Mouse (Mus musculus) right cerebral cortex, postnatal 4 days (tissue): ENCODE measurements around the gene Scai.

Experiments used
- DNase-seq: peaks from one replicate; pipeline ENCODE4 v3.0.0-alpha.2; 2022

The Scai gene

GRCm38 (mm10) chr2:39190561-39191056, at the start of gene Scai:
Gene Scai, minus strand, starts transcription at chr2:39190734.
- DNase-seq, result peak; percentile 94

DNA sequence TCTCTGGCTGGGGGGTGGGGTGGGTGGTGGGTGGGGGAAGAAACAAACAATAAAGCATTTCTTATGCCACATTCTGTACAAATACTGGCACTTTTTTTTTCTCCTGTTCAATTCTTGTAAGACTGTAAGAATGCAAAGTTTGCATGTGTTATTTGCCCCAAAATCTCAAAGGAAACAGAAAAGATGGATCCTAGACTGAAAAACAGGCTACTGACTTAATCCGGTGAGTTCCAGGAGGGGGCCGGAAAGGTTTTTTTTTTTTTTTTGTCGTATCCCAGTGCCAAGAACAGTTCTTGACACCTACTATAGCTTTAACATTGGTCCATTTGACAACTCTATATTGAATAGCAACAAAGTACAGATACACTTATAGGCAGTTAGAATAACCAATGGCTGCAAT, 36.2 kb upstream of the Scai start:
- no peak for DNase-seq

DNA sequence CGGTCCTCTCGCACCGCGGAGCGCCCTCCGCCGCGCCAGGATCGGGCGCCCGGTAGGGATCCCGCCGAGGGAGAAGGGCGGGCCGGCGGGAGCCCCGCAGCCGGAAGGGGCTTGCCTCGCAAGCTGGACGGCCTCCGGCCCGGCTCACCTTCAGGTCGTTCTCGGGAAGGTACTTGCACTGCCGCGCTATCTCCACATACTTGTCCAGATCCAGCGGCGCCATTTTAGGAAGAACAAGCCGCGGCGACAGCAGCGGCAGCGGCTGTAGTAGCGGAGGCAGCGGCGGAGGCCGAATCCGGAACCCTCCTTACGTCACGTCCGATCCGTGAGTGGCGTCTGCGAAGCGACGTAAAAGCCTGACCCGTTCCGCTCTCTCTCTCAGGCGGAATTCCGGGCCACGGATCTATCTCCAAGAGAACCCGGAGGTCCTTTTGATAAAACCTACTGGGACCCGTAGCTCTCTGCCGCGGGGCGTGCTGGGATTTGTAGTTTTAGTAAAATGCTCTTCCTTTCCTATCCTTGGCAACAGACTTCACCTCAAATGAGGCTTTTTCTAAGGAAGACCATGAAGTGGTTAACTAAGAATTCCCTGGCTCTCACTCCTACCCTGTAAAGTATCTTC, 35.6 kb upstream of the Scai start, which contains the start of gene Ppp6c:
TSS of gene Ppp6c (minus strand) at position 433 of the 622 bp plus-strand sequence.
- DNase-seq, result peak; percentile 86

GRCm38 (mm10) chr2:39225331-39226018, 34.9 kb upstream of the Scai start:
- peak; percentile 21 for DNase-seq

DNA sequence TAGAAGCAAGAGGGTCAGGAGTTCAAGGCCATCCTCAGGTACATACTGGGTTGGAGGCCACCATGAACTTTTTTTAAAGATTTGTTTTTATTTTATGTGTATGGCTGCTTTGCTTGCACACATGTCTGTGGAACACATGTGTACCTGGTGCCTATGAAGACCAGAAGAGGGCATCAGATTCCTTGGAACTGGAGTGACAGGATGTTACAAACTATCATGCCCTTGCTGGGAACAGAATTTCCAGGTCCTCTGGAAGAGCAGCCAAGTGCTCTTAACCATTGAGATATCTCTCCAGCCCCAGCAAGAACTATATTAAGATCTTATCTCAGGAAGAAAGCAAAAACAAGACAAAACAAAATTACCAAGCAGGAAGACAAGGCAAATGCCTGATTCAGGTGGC, 34.1 kb upstream of the Scai start:
- no peak for DNase-seq

DNA sequence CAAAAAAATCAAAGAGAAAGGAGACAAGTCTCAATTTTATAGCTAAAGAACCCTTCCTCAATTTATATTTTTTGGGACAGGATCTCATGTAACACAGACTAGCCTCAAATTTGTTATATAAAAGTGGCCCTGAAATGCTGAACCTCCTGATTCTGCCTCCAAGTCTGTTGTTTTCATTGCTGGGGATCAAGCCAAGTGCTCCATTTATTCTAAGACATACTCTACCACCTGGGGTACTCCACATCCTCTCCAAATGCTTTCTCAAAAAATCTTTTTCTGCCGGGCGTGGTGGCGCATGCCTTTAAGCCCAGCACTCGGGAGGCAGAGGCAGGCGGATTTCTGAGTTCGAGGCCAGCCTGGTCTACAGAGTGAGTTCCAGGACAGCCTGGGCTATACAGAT, 29.5 kb upstream of the Scai start:
- DNase-seq, result no peak

- no peak for DNase-seq
These were observed 28.5 kb upstream of the Scai start for GRCm38 (mm10) chr2:39219034-39219433.

GRCm38 (mm10) chr2:39217150-39217549, 26.6 kb upstream of the Scai start:
- no peak for DNase-seq

- no peak for DNase-seq
These were observed 20.2 kb upstream of the Scai start for GRCm38 (mm10) chr2:39210738-39211137.

GRCm38 (mm10) chr2:39203359-39203758, 12.8 kb upstream of the Scai start:
- DNase-seq, result no peak

DNA sequence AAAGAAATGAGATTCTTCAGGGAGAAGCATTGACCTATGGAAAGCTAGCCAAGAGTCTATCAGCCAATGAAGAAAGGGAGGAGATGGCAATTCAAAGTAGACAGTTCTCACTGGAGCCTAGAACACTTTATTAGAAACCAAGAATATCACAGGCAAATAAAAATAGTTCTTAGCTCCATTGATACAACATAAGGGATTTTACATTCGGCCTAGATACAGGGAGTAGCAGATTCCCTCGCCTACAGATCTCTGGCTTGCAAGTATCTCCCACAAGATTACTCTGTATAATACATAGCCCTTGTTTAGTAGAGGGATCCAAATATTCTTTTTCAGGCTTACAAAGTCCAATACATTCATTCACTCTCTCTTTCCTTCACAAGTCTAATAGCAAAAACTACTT, 4.3 kb upstream of the Scai start:
- no peak for DNase-seq

DNA sequence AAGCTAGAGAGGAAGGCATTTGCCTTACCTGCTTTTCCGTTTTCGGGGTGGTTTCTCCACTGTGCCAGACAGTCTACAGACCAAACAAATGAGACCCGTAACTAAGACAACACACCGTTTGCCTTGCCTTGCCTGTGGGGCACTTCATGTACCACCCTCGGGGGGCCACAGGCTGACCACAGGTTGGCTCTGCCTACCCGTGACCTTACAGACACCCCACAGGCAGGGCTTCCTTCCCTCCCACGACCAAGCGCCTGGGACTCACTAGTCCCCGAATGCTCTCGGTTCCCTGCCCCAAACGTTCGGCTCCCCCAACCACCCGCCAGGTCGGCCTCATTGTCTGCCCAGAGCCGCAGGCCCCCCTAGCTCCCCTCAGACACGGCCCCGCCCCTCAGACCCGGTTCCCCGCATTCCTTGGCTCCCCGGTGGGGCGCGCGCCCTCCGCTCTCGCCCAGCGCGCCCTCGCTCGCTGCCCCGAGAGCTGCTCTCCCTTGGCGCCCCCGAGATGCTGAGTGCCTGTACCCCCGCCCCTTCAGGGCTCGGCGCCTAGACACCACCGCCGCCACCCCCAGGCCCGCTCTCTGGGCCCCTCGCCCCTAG, 473 bp downstream of the Scai start:
- DNase-seq, result no peak

GRCm38 (mm10) chr2:39185942-39186341, 4.6 kb downstream of the Scai start:
- no peak for DNase-seq

DNA sequence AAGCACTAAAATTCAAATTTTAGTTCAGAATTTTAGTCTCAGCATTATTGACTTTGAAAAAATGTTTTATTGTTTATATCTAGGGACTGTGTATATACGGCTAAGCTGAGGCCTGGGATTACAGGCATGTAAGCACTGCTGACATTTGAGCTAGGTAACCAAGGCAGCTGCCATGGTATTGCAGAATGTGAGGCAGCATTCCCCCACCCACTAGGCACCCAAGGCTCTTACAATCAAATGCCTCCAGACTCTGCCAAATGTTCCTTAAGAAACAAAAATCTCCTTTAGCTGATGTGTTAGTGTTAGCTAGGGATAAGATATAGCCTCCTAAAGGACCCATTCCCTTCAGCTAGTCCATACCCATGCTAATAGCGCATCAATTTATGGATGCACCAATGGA, 6.9 kb downstream of the Scai start:
- DNase-seq, result no peak

DNA sequence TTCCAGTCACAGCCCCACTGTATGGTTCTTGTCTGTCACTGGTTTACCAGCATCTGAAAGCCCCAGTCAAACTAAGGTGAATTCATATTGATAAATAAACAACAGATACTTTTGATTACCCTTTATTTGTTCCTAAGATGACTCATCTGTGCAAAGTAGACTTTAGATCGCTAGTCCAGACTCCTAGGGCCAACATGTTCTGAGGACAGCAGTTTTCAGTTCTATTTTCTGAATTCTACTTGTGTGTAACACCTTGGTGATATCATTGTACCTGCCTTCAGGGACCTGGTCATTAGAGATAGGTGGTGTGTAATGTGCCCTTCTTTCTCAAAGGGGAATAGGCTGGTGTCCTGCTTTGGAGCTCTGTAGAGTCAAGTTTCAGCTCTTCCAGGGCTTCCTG, 29.5 kb downstream of the Scai start:
- DNase-seq, result no peak

DNA sequence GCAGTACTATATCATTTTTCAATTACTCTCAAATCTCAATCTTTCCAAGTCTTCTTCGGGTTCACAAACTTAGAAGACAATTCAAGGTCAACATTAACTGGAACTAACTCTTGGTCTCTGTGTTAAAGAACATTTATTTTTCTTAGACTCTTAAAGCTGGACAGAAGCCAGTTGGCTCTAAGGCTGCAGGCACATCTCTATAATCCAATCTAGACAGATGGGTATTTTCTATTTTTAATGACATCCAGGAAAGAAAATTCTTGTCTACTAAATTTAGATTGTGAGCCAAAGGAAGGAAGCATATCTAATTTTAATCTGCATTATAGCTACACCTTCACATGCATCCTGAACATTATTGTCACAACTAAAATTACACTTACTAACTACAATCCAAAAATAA, 32.6 kb downstream of the Scai start:
- no peak for DNase-seq

GRCm38 (mm10) chr2:39156821-39157220, 33.7 kb downstream of the Scai start:
- no peak for DNase-seq

- no peak for DNase-seq
These were observed 39.6 kb downstream of the Scai start for GRCm38 (mm10) chr2:39150943-39151342.

GRCm38 (mm10) chr2:39148075-39148474, 42.5 kb downstream of the Scai start:
- no peak for DNase-seq

DNA sequence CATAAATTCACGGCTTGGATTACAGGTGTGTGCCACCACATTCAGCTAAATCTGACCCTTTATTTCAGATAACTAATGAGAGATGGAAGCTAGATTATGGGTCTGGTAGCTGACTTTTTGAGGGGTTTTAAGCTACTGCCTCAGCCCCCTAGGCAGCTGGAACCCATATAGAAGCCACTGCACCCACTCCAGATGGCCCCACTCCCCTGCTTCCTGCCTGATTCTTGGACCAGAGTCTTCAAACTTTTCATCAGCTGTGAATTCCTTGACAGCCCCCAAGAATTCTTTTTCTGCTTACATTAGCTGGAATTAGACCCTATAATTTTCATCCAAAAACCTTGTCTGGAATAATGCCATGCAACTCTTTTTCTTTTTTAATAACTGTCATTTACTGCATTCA, 44.1 kb downstream of the Scai start:
- no peak for DNase-seq

DNA sequence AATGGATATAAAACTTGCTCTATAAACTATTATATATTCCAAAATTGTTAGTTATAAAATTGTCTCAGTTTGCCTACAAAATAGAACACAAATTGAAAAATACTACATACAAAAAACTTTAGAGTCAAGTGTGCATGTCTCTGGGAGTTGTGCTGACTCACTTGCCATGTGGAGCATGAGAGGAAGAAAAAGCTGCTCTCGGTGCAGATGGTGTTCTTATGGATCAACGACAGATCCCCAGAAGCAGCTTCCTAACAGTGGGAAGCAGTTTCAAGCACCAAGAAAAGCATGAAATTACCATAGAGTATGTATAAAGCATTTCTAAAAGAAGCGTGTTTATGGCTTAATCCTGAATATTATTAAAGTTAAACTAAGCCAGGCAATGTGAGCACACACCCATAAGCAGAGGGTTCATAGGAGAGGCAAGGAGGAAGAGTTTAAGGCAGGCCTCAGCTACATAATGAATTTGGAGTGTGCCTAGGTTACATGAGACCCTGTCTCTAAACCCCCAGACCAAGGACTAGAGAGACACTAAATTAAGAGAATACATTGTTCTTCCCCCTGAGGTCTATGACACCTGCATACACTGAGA, 48.1 kb downstream of the Scai start:
- no peak for DNase-seq

DNA sequence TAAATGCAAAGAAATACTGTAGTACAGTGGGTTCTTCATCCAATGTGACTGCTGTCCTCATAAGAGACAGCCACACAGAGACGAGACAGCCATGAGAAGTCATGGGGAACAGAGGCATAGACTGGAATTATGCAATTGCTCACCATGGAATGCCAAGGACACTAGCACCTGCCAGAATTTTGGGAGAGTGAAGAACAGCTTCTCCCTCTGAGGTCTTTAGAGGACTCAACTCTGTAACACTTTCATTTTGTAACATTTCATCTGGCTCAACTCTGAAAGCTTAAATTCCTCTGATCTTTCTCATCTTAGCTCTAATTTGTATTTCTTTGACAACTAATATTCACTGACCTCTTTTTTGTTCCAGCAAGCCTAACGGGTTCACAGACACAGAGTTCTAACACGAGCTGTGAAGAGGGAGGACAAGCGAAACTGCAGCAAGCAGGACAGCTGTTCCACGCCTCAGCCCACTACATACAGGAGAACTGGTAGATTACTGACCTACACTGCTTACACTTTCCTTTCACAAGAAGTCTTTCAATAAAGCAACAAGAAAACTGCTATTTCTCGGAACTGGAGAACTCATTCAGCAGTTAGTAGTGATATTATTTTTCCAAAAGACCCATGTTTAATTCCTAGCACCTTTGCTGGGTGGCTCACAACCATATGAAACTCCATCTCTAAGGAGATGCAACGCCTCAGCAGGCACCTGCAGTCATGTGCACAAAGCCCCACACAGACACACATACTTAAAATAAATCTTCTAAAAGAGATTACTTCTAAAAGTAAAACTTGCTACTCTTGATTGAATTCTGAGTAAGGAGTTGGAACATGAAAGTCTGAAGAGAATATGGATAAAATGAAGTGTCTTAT, 49.7 kb downstream of the Scai start:
- DNase-seq, result no peak
